Mouse (Mus musculus) E14TG2a.4 (cell line): ENCODE measurements around the gene Pde4d.
"Not testable (repeated sequence)": the region's sequence is repeated elsewhere in the genome, so short reads cannot be mapped to it uniquely, and the experiment has no call there.

Source experiments
- H3K27me3 ChIP-seq: 2 replicates; pipeline ENCODE4 v1.6.1; 2014; ENCODE audit warnings: low read length, control low read depth; ENCODE audit not compliant: insufficient read depth
- H3K36me3 ChIP-seq: 2 replicates; pipeline ENCODE4 v1.6.1; 2014; ENCODE audit warnings: low read length, control low read depth; ENCODE audit not compliant: insufficient read depth
- H3K4me1 ChIP-seq: replicated peaks from 2 replicates; pipeline ENCODE4 v1.6.1; 2014; ENCODE audit warnings: low read depth, low read length, control low read depth
- H3K4me3 ChIP-seq: replicated peaks from 2 replicates; pipeline ENCODE4 v1.5.1; 2014; ENCODE audit warnings: mild to moderate bottlenecking, low read length
- H3K9me3 ChIP-seq: 2 replicates; pipeline ENCODE4 v1.6.1; 2014; ENCODE audit warnings: low read length, control low read depth
- CTCF ChIP-seq: conservative IDR thresholded peaks from 2 replicates; pipeline ENCODE4 v1.5.1; 2014; ENCODE audit warnings: low read length
- NANOG ChIP-seq: IDR thresholded peaks from 2 replicates; pipeline ENCODE4 v1.6.1; 2014; ENCODE audit warnings: borderline replicate concordance, low read length, mixed read lengths
- POU5F1 ChIP-seq: IDR thresholded peaks from 2 replicates; pipeline ENCODE4 v1.6.1; 2014; ENCODE audit warnings: low read length, borderline replicate concordance

The Pde4d gene

DNA sequence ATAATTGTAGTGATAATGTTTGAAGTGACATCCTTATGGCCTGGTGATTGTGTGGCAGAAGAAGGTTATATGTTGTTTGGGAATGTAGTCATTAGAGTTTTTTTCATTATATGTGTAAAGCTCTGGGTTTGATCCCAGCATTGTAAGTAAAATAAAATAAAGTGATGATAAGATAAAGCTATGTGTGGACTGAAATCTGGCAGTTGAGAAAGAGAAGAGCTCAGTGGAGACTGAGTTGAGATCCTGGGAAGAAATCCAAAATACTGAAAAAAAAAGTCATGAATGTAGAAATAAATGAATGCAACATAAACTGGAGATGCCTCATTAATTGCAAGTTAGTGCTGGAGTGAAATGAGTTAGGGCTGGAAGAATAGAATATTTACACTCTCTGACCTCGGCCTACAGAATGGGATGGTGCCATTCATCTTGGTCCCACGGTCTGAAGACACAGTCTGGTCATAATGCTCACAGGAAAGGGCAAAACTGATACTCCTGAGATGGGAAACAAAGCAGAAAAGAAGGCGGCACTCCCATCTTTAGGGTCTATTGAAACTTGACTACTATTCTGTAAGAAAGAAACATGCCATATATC is 319.8 kb downstream of the Pde4d start:
- Histone ChIP-seq H3K27me3 (no peaks in the 10 kb centered on the region), H3K9me3 (no peaks in the 10 kb centered on the region), H3K4me1 (0 out of 2 replicates have a peak, but pooled peaks cover 4% of the 10 kb centered on the region), H3K36me3 (no peaks in the 10 kb centered on the region), H3K4me3 (no peak overlapping the region)
- TF ChIP-seq POU5F1 (no peak), CTCF (no peak), NANOG (no peak)

DNA sequence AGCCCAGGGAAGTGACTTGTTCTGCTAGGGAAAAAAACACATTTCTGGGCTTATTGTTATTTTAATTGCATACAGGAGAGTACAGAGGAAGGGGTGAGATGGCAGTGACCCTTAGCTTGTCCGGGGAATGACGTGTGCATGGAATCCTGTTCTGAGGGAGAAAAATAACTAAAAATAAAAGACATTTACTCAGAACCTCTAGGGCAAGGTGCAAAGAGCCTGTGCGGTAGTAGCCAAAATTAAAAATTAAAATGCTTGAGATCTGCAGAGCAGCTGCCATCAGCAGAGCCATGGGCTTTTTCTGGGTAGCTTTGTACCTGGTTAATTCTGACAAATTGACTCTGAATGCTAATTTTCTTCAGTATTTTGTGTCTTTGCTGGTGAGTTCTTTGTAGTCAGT is 322.6 kb downstream of the Pde4d start:
- no peaks in the 10 kb centered on the region for H3K27me3 ChIP-seq
- no peaks in the 10 kb centered on the region for H3K36me3 ChIP-seq
- 0 out of 2 replicates have a peak, but pooled peaks cover 4% of the 10 kb centered on the region for H3K4me1 ChIP-seq
- no peak overlapping the region for H3K4me3 ChIP-seq
- TF ChIP-seq CTCF = no peak
- no peak for TF ChIP-seq NANOG
- TF ChIP-seq POU5F1 = no peak
- no peaks in the 10 kb centered on the region for H3K9me3 ChIP-seq

DNA sequence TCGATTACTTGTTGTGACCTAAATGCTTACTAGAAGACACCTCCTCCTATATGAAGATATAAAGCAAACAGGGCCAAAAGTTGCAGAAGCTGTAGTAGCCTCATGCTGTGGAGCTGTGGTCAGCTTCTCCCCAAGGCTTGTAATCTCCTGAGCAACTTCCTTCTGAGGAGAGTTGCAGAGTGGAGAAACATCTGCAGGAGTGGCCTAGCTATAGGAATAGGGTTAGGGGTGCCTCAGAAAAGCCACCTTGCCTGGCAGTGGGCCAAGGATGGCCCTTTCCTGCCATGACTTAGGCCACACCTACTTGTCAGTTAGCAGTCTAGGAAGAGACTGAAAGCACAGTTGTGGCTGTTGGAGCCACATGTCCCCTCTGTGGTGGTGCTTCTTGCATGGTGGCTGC is 325.2 kb downstream of the Pde4d start:
- no peaks in the 10 kb centered on the region for H3K27me3 ChIP-seq
- no peaks in the 10 kb centered on the region for H3K9me3 ChIP-seq
- H3K4me3 ChIP-seq = no peak overlapping the region
- no peak for TF ChIP-seq POU5F1
- no peak for TF ChIP-seq CTCF
- TF ChIP-seq NANOG = no peak
- H3K4me1 ChIP-seq = 0 out of 2 replicates have a peak, but pooled peaks cover 4% of the 10 kb centered on the region
- no peaks in the 10 kb centered on the region for H3K36me3 ChIP-seq

DNA sequence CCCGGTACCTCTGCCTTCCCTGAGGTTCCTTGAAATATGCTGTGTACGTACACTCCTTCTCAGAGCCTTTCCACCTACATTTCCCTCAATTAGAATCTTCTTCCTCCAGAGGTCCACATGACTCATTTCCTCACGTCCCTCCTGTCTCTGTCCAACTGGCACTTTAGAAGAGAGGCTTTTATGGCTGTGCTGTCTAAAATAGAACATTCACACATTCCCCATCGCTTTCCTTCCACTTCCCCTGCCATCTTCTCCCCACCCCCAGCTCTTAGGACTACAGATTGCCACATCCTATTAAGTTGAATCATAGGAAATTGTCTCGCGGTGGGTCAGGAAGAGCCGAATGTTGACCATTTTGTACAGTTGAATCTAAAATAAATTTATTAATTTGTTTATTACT is 326.1 kb downstream of the Pde4d start:
- no peaks in the 10 kb centered on the region for H3K36me3 ChIP-seq
- no peak for TF ChIP-seq POU5F1
- no peak for TF ChIP-seq NANOG
- TF ChIP-seq CTCF = no peak
- no peak overlapping the region for H3K4me3 ChIP-seq
- 0 out of 2 replicates have a peak, but pooled peaks cover 4% of the 10 kb centered on the region for H3K4me1 ChIP-seq
- no peaks in the 10 kb centered on the region for H3K9me3 ChIP-seq
- no peaks in the 10 kb centered on the region for H3K27me3 ChIP-seq

DNA sequence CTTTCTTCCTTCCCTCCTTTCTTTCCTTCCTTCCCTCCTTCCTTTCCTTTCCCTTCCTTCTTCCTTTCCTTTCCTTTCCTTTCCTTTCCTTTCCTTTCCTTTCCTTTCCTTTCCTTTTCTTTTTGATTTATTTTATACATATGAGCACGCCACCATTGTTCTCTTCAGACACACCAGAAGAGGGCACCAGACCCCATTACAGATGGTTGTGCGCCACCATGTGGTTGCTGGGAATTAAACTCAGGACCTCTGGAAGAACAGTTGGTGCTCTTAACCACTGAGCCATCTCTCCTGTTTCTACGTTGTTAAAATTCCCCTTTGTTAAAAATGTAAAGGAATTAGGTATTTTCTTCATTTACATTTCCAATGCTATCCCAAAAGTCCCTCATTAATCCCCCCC is 347.9 kb downstream of the Pde4d start:
- peak; percentile 34 for TF ChIP-seq CTCF
- H3K9me3 ChIP-seq, H3K4me3 ChIP-seq, H3K27me3 ChIP-seq, H3K36me3 ChIP-seq, H3K4me1 ChIP-seq: not testable (repeated sequence)

DNA sequence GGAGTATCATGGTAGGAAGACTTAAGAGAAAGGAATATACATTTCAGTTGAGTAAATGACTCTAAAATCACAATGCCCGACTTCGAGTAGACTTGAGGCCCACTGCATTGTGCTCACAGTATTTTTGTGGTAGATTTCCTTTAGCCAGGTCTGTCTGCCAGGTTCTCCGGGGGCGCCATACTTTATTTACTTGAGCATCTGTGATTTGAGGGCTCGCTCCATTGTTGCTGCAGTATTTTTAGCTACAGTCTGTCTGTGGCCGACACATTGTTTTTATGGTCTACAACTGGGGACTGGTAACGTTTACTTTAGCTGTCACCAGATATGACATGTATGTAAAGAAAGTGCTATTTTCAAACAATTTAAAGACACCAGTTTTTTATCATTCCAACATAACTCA is 359.4 kb downstream of the Pde4d start:
- no peak for TF ChIP-seq CTCF
- no peak for TF ChIP-seq NANOG
- TF ChIP-seq POU5F1 = no peak
- no peaks in the 10 kb centered on the region for H3K9me3 ChIP-seq
- H3K36me3 ChIP-seq = no peaks in the 10 kb centered on the region
- H3K4me1 ChIP-seq = no peaks in the 10 kb centered on the region
- H3K4me3 ChIP-seq = no peak overlapping the region
- no peaks in the 10 kb centered on the region for H3K27me3 ChIP-seq

DNA sequence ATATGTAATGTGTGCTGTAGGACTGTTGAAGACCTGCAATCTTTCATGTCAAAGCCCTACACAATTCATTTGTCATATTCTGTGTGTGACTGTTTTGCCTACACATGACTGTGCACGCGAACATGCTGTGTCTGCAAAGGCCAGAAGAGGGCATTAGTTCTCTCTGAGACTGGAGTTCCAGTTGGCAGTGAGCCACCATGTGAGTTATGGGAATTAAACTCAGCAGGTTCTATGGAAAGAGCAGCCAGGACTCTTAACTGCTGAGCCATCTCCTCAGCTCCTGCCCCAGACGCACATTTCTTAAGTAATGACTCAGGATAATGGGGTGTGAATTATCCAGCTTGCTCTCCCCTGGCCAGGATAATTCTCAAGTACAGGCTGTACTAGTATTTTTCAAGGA is 363.2 kb downstream of the Pde4d start:
- no peak for TF ChIP-seq NANOG
- peak; percentile 20 for TF ChIP-seq CTCF
- TF ChIP-seq POU5F1 = no peak
- Histone ChIP-seq H3K36me3 (no peaks in the 10 kb centered on the region), H3K9me3 (no peaks in the 10 kb centered on the region), H3K4me1 (no peaks in the 10 kb centered on the region), H3K27me3 (no peaks in the 10 kb centered on the region), H3K4me3 (no peak overlapping the region)

DNA sequence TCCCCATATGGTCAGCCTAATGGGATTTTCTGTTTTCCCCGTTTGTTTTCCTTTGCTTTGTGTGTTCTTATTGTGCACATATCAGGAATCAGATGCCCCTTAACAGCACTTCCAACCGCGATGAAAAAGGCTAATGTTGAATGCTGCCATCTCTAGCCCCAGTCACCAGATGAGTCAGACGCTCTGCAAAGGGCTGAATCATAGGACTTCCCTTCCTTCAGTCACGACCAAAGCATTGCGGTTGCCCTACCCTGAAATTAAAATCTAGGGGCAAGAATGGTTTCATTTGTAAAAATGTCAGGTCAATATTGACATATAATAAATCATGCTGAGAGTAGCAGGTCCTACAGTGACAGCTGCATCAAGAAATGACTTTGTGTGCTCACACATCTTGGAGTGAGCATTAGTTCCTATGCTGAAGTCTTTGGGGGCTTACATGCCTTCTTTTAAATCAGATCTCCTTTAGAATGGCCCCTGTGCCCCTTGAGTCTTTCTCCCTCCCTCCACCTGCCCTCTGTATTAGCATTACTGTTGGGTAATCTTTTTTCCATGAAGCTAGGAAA is 370.2 kb downstream of the Pde4d start:
- TF ChIP-seq CTCF (no peak), NANOG (no peak), POU5F1 (no peak)
- Histone ChIP-seq H3K36me3 (no peaks in the 10 kb centered on the region), H3K4me3 (no peak overlapping the region)

DNA sequence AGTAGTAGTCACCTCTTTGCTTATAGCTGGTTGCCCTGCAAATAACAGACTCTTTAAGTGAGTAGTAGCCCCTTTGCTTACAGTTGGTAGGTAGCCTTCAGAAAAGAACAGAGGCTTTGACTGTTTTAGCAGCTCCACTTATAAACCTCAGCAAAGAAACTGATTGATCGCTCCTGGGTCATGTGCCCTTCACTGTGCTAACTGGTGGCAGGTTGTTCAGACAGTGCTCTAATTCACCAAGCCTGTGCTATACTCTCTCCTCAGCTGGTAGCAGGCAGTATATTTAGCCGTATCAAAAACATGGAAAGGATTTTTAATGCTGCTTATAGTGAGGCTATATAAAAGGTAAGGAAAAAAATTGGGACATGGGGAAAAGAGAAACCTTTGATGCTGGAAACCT is 370.7 kb downstream of the Pde4d start:
- no peaks in the 10 kb centered on the region for H3K9me3 ChIP-seq
- H3K36me3 ChIP-seq = no peaks in the 10 kb centered on the region
- no peaks in the 10 kb centered on the region for H3K4me1 ChIP-seq
- TF ChIP-seq CTCF = no peak
- no peak for TF ChIP-seq POU5F1
- no peak for TF ChIP-seq NANOG
- H3K4me3 ChIP-seq = no peak overlapping the region
- no peaks in the 10 kb centered on the region for H3K27me3 ChIP-seq

More for the DNA sequence above, 370.2 kb downstream of the Pde4d start:
- H3K4me1 ChIP-seq = no peaks in the 10 kb centered on the region
- no peaks in the 10 kb centered on the region for H3K9me3 ChIP-seq
- H3K27me3 ChIP-seq = no peaks in the 10 kb centered on the region
